Mouse (Mus musculus): ENCODE data around the gene Eno3.

DNA sequence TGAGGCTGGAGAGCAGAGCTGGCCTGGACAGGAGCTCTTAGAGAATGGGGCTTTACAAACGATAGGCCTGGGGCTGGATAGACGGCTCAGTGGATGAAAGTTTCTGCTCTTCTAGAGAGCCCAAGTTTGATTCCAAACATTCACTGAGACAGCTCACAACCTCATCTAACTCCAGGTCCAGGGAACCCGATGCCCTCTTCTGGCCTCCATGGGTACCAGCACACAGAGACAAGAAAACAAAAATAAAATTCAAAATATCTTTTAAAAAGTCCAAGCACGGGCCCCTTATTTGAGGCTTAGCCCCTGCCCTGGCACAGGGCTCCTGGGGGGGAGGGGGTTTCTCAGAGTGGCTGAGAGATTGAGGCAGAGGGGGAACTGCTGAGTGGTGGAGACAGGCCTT is 46.2 kb upstream of the Eno3 start:
- TF ChIP-seq POLR2A (IDR thresholded peaks at IDR 0.05; ENCODE audit: insufficient read depth, low read depth, low read length) (no peak), CTCF (IDR thresholded peaks at IDR 0.05) (peak; percentile 30)
